Mouse (Mus musculus): Measurements from ENCODE around the gene Golga5. TPM values are rescaled to one million over a fixed set of nuclear protein-coding genes. Genes with fewer than 3 reads are reported as not detected.

The Golga5 gene
- polyA plus RNA-seq, 1 experiment = 21.8 TPM

DNA sequence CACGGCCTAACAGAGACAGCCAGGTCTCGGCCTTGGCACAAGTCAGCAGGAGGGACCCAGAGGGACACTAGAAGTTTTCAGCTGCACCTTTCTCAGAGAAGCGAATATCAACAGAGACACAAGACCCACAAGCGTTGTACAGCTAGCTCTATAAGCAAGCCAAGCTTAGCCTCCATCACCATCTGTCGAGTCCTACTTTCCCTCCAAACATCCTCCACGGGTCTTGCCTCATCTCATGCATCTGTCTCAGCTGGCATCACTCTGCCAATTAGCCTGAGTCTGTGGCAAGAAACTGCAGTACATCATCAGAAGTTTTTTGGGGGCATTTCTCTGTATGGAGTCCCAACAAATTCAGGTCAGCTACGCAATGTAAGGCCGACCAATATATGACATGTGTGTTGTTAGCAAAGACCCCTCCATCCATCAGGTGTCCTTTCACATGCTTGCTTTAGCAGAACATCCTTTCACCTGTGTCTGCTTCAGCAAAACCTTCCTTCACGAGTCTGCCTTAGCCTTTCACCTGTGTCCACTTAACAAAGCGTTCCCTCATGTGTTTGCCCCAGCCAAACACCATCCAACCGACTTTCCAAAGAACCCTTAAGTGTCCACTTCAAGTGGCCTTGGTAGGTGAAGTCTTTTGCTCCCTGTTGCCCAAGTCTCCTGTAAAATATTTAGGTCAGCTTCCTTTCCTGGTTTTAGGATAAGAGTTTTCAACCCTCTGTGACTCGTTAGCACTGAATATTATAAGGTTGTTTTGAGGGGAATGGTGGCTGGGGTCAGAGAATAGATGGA lies 51.2 kb downstream of the Golga5 start:
- 80% methylated on average over 12 of the region's 12 CpGs for WGBS
- no peak overlapping the region for H3K4me3 ChIP-seq (replicated peaks; ENCODE audit: control insufficient read depth, low read depth, low read length)
- peaks cover 1% of the 10 kb centered on the region; the same call in 1 of the 2 replicates for H3K4me1 ChIP-seq (ENCODE audit: control insufficient read depth, insufficient read depth, low read length)
- no peak for TF ChIP-seq CTCF (IDR thresholded peaks at IDR 0.05; ENCODE audit: control insufficient read depth, insufficient read depth, low read length)
- no peak for TF ChIP-seq POLR2A (IDR thresholded peaks at IDR 0.05; ENCODE audit: borderline replicate concordance, control insufficient read depth, low read depth, low read length)
- H3K27ac ChIP-seq (ENCODE audit: control insufficient read depth, insufficient read depth, low read depth, low read length, poor library complexity) = no peak overlapping the region

DNA sequence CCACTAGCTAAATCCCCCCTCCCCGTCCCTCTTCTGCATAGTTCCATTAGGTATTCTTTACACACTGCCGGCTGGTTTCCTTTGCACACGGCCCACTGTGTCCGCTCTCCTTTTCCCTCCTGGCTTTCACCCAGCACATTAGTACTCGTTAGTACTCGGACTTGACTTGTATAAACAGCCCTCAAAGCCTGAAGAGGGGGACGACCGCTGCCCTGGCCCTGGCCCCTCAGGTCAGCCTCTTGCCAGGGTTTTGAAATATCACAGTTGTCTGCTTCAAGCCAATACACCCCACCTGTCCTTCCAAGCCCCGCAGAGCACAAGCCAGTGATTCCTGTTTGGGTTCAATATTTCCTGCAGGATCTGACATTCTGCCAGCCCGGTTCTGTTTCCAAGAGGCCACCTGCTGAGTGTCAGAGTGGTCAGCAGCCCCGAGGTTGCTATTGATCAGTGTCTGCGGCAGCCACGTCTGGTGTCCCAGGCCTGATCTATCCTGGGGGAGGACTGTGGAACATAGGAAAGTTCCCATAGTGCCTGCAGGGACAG lies 52.9 kb downstream of the Golga5 start:
- H3K4me1 ChIP-seq (ENCODE audit: control insufficient read depth, insufficient read depth, low read length) = peaks cover 1% of the 10 kb centered on the region; the same call in 1 of the 2 replicates
- H3K4me3 ChIP-seq (replicated peaks; ENCODE audit: control insufficient read depth, low read depth, low read length) = no peak overlapping the region
- WGBS = 62% methylated on average over 13 of the region's 13 CpGs
- TF ChIP-seq POLR2A (IDR thresholded peaks at IDR 0.05; ENCODE audit: borderline replicate concordance, control insufficient read depth, low read depth, low read length) (no peak), CTCF (IDR thresholded peaks at IDR 0.05; ENCODE audit: control insufficient read depth, insufficient read depth, low read length) (no peak)
- H3K27ac ChIP-seq (ENCODE audit: control insufficient read depth, insufficient read depth, low read depth, low read length, poor library complexity) = no peak overlapping the region

DNA sequence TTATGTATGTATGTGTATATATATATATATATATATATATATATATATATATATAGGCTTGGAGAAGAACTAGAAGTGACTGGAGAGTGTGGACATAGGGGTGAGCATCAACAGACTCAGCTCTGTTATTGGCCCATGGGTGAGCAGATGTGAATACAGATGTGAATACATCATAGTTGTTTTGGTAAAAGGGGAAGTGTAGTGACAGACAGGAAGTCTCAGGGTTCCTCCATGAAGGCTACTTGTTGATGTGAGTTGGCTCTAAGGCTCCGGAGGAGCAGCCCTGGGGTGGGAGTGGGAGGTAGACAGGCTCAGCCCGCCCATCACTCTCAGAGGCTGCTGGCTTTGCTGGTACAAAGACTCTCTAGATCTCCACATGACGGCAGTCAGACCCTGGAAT lies 55.3 kb downstream of the Golga5 start:
- Histone ChIP-seq H3K4me3 (replicated peaks; ENCODE audit: control insufficient read depth, low read depth, low read length) (no peak overlapping the region), H3K4me1 (ENCODE audit: control insufficient read depth, insufficient read depth, low read length) (no peaks in the 10 kb centered on the region; the same call in 1 of the 2 replicates), H3K27ac (ENCODE audit: control insufficient read depth, insufficient read depth, low read depth, low read length, poor library complexity) (no peak overlapping the region)
- TF ChIP-seq POLR2A (IDR thresholded peaks at IDR 0.05; ENCODE audit: borderline replicate concordance, control insufficient read depth, low read depth, low read length) (no peak), CTCF (IDR thresholded peaks at IDR 0.05; ENCODE audit: control insufficient read depth, insufficient read depth, low read length) (no peak)
- 42% methylated on average over 3 of the region's 3 CpGs for WGBS

DNA sequence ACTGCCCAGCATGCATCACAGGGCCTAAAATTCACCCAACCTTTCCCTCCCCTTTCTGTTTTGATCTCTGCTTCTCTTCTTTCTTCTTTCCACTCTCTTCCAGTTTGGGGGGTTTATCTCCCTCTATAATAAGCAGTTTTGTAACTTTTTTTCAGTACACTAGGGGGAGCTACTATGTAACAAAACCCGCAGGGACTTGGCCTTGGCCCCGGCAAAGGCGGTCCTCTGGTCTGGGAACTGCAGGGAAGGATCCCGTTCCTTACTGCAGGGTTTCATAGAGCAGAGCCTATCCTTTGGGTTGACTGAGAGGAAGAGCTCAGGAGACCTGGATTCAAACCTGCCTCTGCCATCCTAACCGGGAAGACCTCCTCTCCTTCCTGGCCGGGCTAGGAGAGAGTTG lies 55.8 kb downstream of the Golga5 start:
- Histone ChIP-seq H3K27ac (ENCODE audit: control insufficient read depth, insufficient read depth, low read depth, low read length, poor library complexity) (no peak overlapping the region), H3K4me3 (replicated peaks; ENCODE audit: control insufficient read depth, low read depth, low read length) (no peak overlapping the region), H3K4me1 (ENCODE audit: control insufficient read depth, insufficient read depth, low read length) (no peaks in the 10 kb centered on the region; the same call in 1 of the 2 replicates)
- WGBS = 47% methylated on average over 6 of the region's 6 CpGs
- TF ChIP-seq CTCF (IDR thresholded peaks at IDR 0.05; ENCODE audit: control insufficient read depth, insufficient read depth, low read length) (no peak), POLR2A (IDR thresholded peaks at IDR 0.05; ENCODE audit: borderline replicate concordance, control insufficient read depth, low read depth, low read length) (no peak)

DNA sequence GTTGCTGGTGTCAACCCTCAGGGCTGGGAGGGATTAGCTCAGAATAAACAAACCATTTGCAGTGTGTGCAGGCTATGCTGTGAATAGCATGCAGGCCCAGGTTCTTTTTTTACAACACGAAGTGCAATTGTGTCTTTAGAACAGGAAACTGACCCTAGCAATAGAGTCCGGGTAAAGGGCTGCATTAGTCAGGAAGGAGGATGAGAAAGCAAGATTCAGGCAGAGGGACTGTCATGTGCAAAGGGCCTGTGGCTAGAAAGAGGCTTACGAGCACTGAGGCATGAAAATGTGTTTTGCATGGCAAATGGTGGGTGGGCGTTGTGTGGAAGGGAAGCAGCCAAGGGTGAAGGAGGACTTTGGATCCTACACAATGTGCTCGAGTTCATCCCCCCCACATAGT lies 59.1 kb downstream of the Golga5 start:
- Histone ChIP-seq H3K4me1 (ENCODE audit: control insufficient read depth, insufficient read depth, low read length) (no peaks in the 10 kb centered on the region; the same call in 1 of the 2 replicates), H3K27ac (ENCODE audit: control insufficient read depth, insufficient read depth, low read depth, low read length, poor library complexity) (no peak overlapping the region), H3K4me3 (replicated peaks; ENCODE audit: control insufficient read depth, low read depth, low read length) (no peak overlapping the region)
- TF ChIP-seq CTCF (IDR thresholded peaks at IDR 0.05; ENCODE audit: control insufficient read depth, insufficient read depth, low read length) (no peak), POLR2A (IDR thresholded peaks at IDR 0.05; ENCODE audit: borderline replicate concordance, control insufficient read depth, low read depth, low read length) (no peak)
- 54% methylated on average over 5 of the region's 5 CpGs for WGBS

DNA sequence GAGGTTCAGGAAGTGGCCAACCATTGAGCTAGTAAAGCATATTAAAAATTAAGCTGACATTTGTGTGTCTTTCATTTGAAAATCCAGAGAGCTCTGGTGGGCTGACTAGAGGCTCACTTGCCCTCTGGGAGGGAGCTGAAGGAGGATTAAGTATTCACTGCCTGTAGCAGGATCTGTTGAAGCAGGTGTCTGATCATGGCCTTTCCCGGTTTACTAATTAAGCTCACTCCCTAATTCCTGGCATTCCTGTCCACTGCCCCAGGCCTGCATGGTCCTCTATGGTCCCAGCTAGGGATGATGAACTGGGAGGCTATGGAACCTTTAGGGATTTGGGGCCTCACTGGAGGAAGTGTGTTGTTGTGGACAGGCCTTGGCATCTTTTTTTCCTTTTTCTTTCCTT lies 66.9 kb downstream of the Golga5 start:
- Histone ChIP-seq H3K4me3 (replicated peaks; ENCODE audit: control insufficient read depth, low read depth, low read length) (no peak overlapping the region), H3K4me1 (ENCODE audit: control insufficient read depth, insufficient read depth, low read length) (no peaks in the 10 kb centered on the region), H3K27ac (ENCODE audit: control insufficient read depth, insufficient read depth, low read depth, low read length, poor library complexity) (no peak overlapping the region)
- 92% methylated on average over 1 of the region's 1 CpGs for WGBS
- TF ChIP-seq POLR2A (IDR thresholded peaks at IDR 0.05; ENCODE audit: borderline replicate concordance, control insufficient read depth, low read depth, low read length) (no peak), CTCF (IDR thresholded peaks at IDR 0.05; ENCODE audit: control insufficient read depth, insufficient read depth, low read length) (no peak)

DNA sequence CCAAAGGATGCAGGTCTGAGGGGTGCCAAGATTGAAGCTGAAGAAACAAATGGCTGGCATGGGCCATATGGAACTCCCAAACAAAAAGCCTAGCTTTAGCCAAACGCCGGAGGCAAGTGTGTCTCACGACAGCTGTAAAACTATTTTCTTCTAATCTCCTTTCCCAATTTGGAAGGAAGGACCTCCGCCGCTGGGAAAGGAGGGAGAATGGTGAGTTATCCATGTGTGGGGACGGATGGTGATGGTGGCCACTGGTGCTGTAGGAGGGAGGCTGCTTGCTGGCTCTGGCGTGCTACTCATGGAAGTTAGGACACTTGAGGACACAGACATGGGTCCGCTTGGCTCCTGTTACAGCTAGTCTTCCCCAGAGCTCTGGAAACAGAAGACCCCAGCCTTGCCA lies 71.3 kb downstream of the Golga5 start:
- no peak overlapping the region for H3K27ac ChIP-seq (ENCODE audit: control insufficient read depth, insufficient read depth, low read depth, low read length, poor library complexity)
- WGBS = 74% methylated on average over 8 of the region's 8 CpGs
- no peak for TF ChIP-seq POLR2A (IDR thresholded peaks at IDR 0.05; ENCODE audit: borderline replicate concordance, control insufficient read depth, low read depth, low read length)
- TF ChIP-seq CTCF (IDR thresholded peaks at IDR 0.05; ENCODE audit: control insufficient read depth, insufficient read depth, low read length) = no peak
- H3K4me3 ChIP-seq (replicated peaks; ENCODE audit: control insufficient read depth, low read depth, low read length) = no peak overlapping the region
- H3K4me1 ChIP-seq (ENCODE audit: control insufficient read depth, insufficient read depth, low read length) = no peaks in the 10 kb centered on the region

DNA sequence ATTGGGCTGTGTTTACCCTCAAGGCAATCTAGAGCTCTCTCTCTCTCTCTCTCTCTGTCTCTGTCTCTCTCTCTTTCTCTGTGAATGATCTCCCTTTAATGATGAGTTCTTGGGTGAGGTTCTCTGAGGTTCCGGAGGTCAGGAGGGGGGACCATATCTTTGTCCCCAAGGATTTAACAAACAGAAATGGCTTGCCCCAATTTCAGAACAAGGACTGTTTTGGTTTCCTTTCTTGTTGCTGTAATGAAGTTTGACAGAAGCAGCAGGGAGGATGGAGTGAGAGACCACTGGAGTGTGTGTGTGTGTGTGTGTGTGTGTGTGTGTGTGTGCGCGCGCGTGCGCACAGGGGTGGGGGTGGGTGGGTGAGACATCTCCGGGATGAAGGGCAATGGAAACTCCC lies 72.2 kb downstream of the Golga5 start:
- H3K4me3 ChIP-seq (replicated peaks; ENCODE audit: control insufficient read depth, low read depth, low read length) = no peak overlapping the region
- WGBS = 92% methylated on average over 7 of the region's 7 CpGs
- no peaks in the 10 kb centered on the region for H3K4me1 ChIP-seq (ENCODE audit: control insufficient read depth, insufficient read depth, low read length)
- H3K27ac ChIP-seq (ENCODE audit: control insufficient read depth, insufficient read depth, low read depth, low read length, poor library complexity) = no peak overlapping the region
- TF ChIP-seq POLR2A (IDR thresholded peaks at IDR 0.05; ENCODE audit: borderline replicate concordance, control insufficient read depth, low read depth, low read length) (no peak), CTCF (IDR thresholded peaks at IDR 0.05; ENCODE audit: control insufficient read depth, insufficient read depth, low read length) (no peak)
